Mouse (Mus musculus) heart, adult 18-20 months (tissue): ENCODE results near the gene Gm884. TPM values are rescaled to one million over a fixed set of nuclear protein-coding genes. Genes with fewer than 3 reads are reported as not detected.
"Not testable (repeated sequence)": the region's sequence is repeated elsewhere in the genome, so short reads cannot be mapped to it uniquely, and the experiment has no call there.

Source experiments
- DNase-seq, 2 experiments: peaks; one replicate each; pipeline ENCODE4 v3.0.0; 2021 to 2022; ENCODE audit warnings: mixed read lengths in 1 of 2
- total RNA-seq, 2 experiments: library from RNA; stranded (reverse); gene quantifications; 2 replicates each; pipeline ENCODE4 v1.2.3; 2021

Gm884 gene
- total RNA-seq, 2 experiments from 2014 or later, result not detected

- DNase-seq, result no peak
Observed at GRCm38 (mm10) chr11:103634806-103635205, 13.9 kb upstream of the Gm884 start.

GRCm38 (mm10) chr11:103627453-103627852 is 6.5 kb upstream of the Gm884 start:
- DNase-seq, result no peak

- DNase-seq, result no peak
Observed at GRCm38 (mm10) chr11:103610772-103611171, 10.2 kb downstream of the Gm884 start.

GRCm38 (mm10) chr11:103606611-103607010 is 14.3 kb downstream of the Gm884 start:
- DNase-seq, result no peak

- no peak for DNase-seq
Observed at GRCm38 (mm10) chr11:103578339-103578738, 42.6 kb downstream of the Gm884 start.

GRCm38 (mm10) chr11:103556021-103556420 is 64.9 kb downstream of the Gm884 start:
- peak; percentile 22 to 59 for DNase-seq

- not testable (repeated sequence) for DNase-seq
Observed at GRCm38 (mm10) chr11:103534973-103535372, 86.0 kb downstream of the Gm884 start.

- no peak for DNase-seq
Observed at GRCm38 (mm10) chr11:103512111-103512510, 108.8 kb downstream of the Gm884 start.

- no peak for DNase-seq
Observed at GRCm38 (mm10) chr11:103504497-103504896, 116.4 kb downstream of the Gm884 start, which contains the start of gene Lrrc37a. TSS of gene Lrrc37a (minus strand) at chr11:103504597.

Other genes starting within 250 kb of the Gm884 start
- 10 to 100 TPM; 10.8 to 12.8 TPM for gene Plekhm1, start 208.5 kb downstream of the Gm884 start, total RNA-seq
- not detected for gene Lrrc37a, start 116.5 kb downstream of the Gm884 start, total RNA-seq
- not detected for gene Lyzl6, start 17.8 kb upstream of the Gm884 start, total RNA-seq
- not detected for gene Rprml, start 28.4 kb upstream of the Gm884 start, total RNA-seq
- 10 to 100 TPM; 31.1 to 32.8 TPM for gene Gosr2, start 76.8 kb upstream of the Gm884 start, total RNA-seq
- gene Wnt9b, start 128.7 kb upstream of the Gm884 start, total RNA-seq, result under 1 TPM; 0.77 to 0.79 TPM
- not detected for gene Wnt3, start 153.0 kb upstream of the Gm884 start, total RNA-seq